Mouse (Mus musculus): ENCODE data around the gene Mtx3.

Gene Mtx3

GRCm38 (mm10) chr13:92882986-92883720 lies 38.6 kb downstream of the Mtx3 start:
- intact Hi-C loops (cut with DNase I): no loop called here

- intact Hi-C loops (cut with DNase I): no loop called here
Measured at GRCm38 (mm10) chr13:92884206-92884605, 39.6 kb downstream of the Mtx3 start.

GRCm38 (mm10) chr13:92884930-92885329 lies 40.4 kb downstream of the Mtx3 start:
- intact Hi-C loops (cut with DNase I): no loop called here

GRCm38 (mm10) chr13:92899087-92899486 lies 54.5 kb downstream of the Mtx3 start:
- intact Hi-C loops (cut with DNase I): no loop called here

- intact Hi-C loops (cut with DNase I): no loop called here
Measured at GRCm38 (mm10) chr13:92903291-92903690, 58.7 kb downstream of the Mtx3 start.

- intact Hi-C loops (cut with DNase I): no loop called here
Measured at GRCm38 (mm10) chr13:92905944-92906343, 61.4 kb downstream of the Mtx3 start.

GRCm38 (mm10) chr13:92907366-92907765 lies 62.8 kb downstream of the Mtx3 start:
- intact Hi-C loops (cut with DNase I): no loop called here
